Mouse (Mus musculus) heart, embryonic 15.5 days (tissue): ENCODE results near the gene Aplf. TPM values are rescaled to one million over a fixed set of nuclear protein-coding genes. Genes with fewer than 3 reads are reported as not detected.

ENCODE experiments used
- ATAC-seq: fragments of 200-750 bp; cut with Nextera tagmentation; replicated peaks from 2 replicates; pipeline ENCODE4 v1.8.0; 2017; ENCODE audit warnings: low read depth, moderate TSS enrichment; ENCODE audit not compliant: insufficient number of reproducible peaks, insufficient read depth, low FRiP score
- H3K27ac ChIP-seq: fragments of 300-500 bp; sonication (generic); 2 replicates; pipeline ENCODE4 v1.5.1; 2015; ENCODE audit warnings: mild to moderate bottlenecking, inconsistent platforms
- H3K27me3 ChIP-seq: fragments of 300-500 bp; sonication (generic); 2 replicates; pipeline ENCODE4 v1.6.1; 2015; ENCODE audit warnings: inconsistent platforms
- H3K36me3 ChIP-seq: fragments of 300-500 bp; sonication (generic); 2 replicates; pipeline ENCODE4 v1.6.1; 2015; ENCODE audit warnings: mild to moderate bottlenecking, inconsistent platforms
- H3K4me1 ChIP-seq: fragments of 300-500 bp; sonication (generic); replicated peaks from 2 replicates; pipeline ENCODE4 v1.6.1; 2015; ENCODE audit warnings: inconsistent platforms
- H3K4me2 ChIP-seq: fragments of 300-500 bp; sonication (generic); 2 replicates; pipeline ENCODE4 v1.6.1; 2015; ENCODE audit warnings: inconsistent platforms, mild to moderate bottlenecking, moderate library complexity
- H3K4me3 ChIP-seq: fragments of 300-500 bp; sonication (generic); 2 replicates; pipeline ENCODE4 v1.5.1; 2015; ENCODE audit warnings: mild to moderate bottlenecking, inconsistent platforms
- H3K9ac ChIP-seq: fragments of 300-500 bp; sonication (generic); 2 replicates; pipeline ENCODE4 v1.6.1; 2015; ENCODE audit warnings: mild to moderate bottlenecking, inconsistent platforms
- H3K9me3 ChIP-seq: fragments of 300-500 bp; sonication (generic); replicated peaks from 2 replicates; pipeline ENCODE4 v1.6.1; 2016; ENCODE audit warnings: inconsistent platforms
- WGBS: fragments of 180-500 bp; shearing (Covaris S2); methylation state at CpG from one replicate; pipeline ENCODE4 v1.1.7; 2015; ENCODE audit warnings: mixed read lengths; 5-methylcytosine and 5-hydroxymethylcytosine counted together
- polyA plus RNA-seq: library from polyadenylated mRNA; unstranded; fragments of >200 nt; fragmentation: Nextera tagmentation; extraction: Ambion mirVana; gene quantifications from 2 replicates; pipeline ENCODE4 v1.2.1, GENCODE M21; 2015

Aplf gene
- polyA plus RNA-seq, 1 experiment from 2014 or later, result 7.0 TPM

DNA sequence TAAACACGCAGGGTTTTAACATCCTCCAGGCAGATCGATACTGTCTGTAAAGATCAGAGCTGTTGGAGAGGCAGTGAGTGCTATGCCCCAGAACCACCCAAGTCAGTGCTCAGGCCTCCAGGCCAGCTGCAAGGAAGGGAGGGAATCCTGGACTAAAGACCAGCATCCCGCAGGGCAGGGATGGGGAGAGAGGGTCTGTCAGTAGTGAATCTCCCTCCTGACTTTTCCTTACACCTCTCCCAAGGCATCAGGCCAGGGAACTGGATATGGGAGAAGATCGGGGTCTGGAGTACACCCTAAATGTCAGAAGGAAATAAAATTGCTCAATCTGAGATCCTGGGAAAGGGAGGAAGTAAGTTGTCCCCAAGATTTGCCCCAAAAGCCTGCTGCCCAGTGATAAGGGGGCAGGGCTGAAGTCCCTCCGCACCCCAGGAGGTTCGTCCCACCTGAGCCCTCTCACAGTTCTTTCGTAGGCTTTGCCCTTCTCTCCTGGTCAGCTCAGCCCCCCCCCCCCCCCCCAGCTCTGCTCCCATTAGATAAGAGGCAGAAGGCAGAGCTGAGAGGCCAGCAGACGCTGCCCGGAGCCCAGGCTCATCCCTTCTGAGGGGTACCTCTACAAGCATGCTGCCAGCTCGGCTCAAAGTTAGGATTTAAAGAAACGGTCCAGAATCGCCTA, 82.1 kb downstream of the Aplf start:
- H3K4me3 ChIP-seq, result peak overlapping the region; percentile 56
- no peaks in the 10 kb centered on the region for H3K36me3 ChIP-seq
- H3K4me2 ChIP-seq, result peak overlapping the region; percentile 93
- no peak overlapping the region for H3K27ac ChIP-seq
- no peaks in the 10 kb centered on the region for H3K9me3 ChIP-seq
- ATAC-seq, result peak; percentile 29; the same call in 1 of the 2 replicates
- 22% methylated on average over 12 of the region's 12 CpGs for WGBS
- peaks cover 32% of the 10 kb centered on the region for H3K27me3 ChIP-seq
- peaks cover 15% of the 10 kb centered on the region for H3K4me1 ChIP-seq
- H3K9ac ChIP-seq, result peak overlapping the region; percentile 58; the same call in 1 of the 2 replicates

- Histone ChIP-seq H3K9me3 (no peaks in the 10 kb centered on the region), H3K4me1 (peaks cover 23% of the 10 kb centered on the region), H3K36me3 (no peaks in the 10 kb centered on the region), H3K27ac (no peak overlapping the region), H3K27me3 (peaks cover 33% of the 10 kb centered on the region), H3K4me2 (no peak overlapping the region), H3K9ac (no peak overlapping the region), H3K4me3 (no peak overlapping the region)
- ATAC-seq, result no peak
- WGBS, result 79% methylated on average over 7 of the region's 7 CpGs
These were observed 88.0 kb downstream of the Aplf start for GRCm38 (mm10) chr6:87583991-87584390.

DNA sequence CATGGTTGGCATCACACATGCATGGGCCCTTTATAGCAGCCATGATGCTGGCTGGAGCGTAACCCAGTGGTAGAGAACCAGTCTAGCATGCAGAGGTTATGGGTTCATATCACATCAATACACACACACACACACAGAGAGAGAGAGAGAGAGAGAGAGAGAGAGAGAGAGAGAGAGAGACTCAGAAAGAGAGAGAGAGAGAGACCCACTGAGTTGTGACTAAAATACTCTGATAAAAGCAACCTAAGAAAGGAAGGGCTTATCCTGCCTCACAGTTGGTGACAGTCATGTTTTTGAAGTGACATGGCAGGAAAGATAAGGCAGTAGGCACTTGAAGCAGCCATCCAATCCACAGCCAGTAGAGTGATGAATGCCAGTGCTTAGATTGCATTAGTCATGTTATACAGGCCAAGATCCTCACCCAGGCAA, 88.8 kb downstream of the Aplf start:
- H3K36me3 ChIP-seq, result no peaks in the 10 kb centered on the region
- no peak overlapping the region for H3K4me3 ChIP-seq
- 75% methylated on average over 1 of the region's 1 CpGs for WGBS
- no peak overlapping the region for H3K9ac ChIP-seq
- peaks cover 23% of the 10 kb centered on the region for H3K4me1 ChIP-seq
- H3K4me2 ChIP-seq, result no peak overlapping the region
- H3K27ac ChIP-seq, result peak overlapping the region; percentile 54
- no peaks in the 10 kb centered on the region for H3K9me3 ChIP-seq
- H3K27me3 ChIP-seq, result peaks cover 26% of the 10 kb centered on the region
- peak; percentile 66 for ATAC-seq

DNA sequence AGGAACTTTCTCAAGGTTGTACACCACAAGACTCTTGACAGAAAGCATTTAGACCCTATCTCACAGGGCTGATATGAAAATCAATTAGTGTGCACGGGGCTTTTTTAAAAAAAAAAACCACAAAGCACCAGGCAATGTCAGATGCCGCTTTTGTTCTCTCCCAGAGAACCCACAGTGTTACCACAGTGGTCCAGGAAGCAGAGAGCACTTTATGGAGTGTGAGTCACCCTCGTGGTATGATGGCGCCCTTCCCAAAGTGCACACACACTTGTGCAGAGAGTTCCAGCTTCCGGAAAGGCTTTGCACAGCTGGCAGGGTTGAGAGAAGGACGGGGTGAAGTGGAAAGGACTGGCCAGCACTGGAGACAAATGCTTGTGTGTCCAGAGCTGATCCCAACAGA, 89.5 kb downstream of the Aplf start:
- 17% methylated on average over 6 of the region's 6 CpGs for WGBS
- Histone ChIP-seq H3K9ac (no peak overlapping the region), H3K36me3 (no peaks in the 10 kb centered on the region), H3K27ac (peak overlapping the region; percentile 54), H3K9me3 (no peaks in the 10 kb centered on the region), H3K27me3 (peaks cover 23% of the 10 kb centered on the region), H3K4me2 (no peak overlapping the region), H3K4me1 (peaks cover 23% of the 10 kb centered on the region), H3K4me3 (no peak overlapping the region)
- ATAC-seq, result peak; percentile 73

GRCm38 (mm10) chr6:87581581-87581980, 90.4 kb downstream of the Aplf start:
- H3K4me1 ChIP-seq, result peaks cover 25% of the 10 kb centered on the region
- H3K27me3 ChIP-seq, result peaks cover 14% of the 10 kb centered on the region
- no peak overlapping the region for H3K9ac ChIP-seq
- 83% methylated on average over 18 of the region's 18 CpGs for WGBS
- no peak overlapping the region for H3K4me2 ChIP-seq
- H3K9me3 ChIP-seq, result no peaks in the 10 kb centered on the region
- H3K27ac ChIP-seq, result no peak overlapping the region
- H3K36me3 ChIP-seq, result no peaks in the 10 kb centered on the region
- no peak overlapping the region for H3K4me3 ChIP-seq
- ATAC-seq, result no peak

DNA sequence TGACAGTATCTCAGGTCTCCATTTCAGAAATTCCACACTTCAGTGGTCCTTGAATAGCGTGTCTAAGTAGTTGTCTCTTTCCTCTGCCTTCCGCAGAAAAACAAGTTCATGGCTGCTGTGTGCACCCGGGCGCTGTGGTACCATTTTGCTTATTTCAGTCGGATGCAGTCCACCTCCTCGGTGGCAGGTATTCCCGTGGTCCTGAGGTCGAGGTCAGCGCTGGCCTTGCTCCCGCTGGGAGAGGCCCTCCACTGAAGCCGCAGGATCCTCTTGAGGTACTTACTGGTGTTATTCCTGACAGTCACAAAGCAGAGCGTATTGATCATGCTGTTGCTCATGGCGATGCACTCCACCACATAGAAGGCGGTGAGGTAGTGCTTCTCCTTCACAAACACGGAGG, 90.9 kb downstream of the Aplf start:
- H3K9ac ChIP-seq, result no peak overlapping the region
- no peak overlapping the region for H3K4me2 ChIP-seq
- no peak for ATAC-seq
- no peak overlapping the region for H3K27ac ChIP-seq
- H3K4me1 ChIP-seq, result peaks cover 26% of the 10 kb centered on the region
- WGBS, result 79% methylated on average over 15 of the region's 15 CpGs
- no peaks in the 10 kb centered on the region for H3K9me3 ChIP-seq
- peaks cover 12% of the 10 kb centered on the region for H3K27me3 ChIP-seq
- no peak overlapping the region for H3K4me3 ChIP-seq
- no peaks in the 10 kb centered on the region for H3K36me3 ChIP-seq

Other genes with a start within 250 kb of the Aplf start
- gene Bmp10, start 243.2 kb downstream of the Aplf start, polyA plus RNA-seq, result 3.1 and 4.4 TPM in 2 replicates
- gene Arhgap25, start 138.9 kb downstream of the Aplf start, polyA plus RNA-seq, result 3.5 and 4.7 TPM in 2 replicates
- 1.3 and 1.9 TPM in 2 replicates for gene Prokr1, start 81.5 kb downstream of the Aplf start, polyA plus RNA-seq
- 0.77 and 0.99 TPM in 2 replicates for gene Efcc1, start 58.7 kb upstream of the Aplf start, polyA plus RNA-seq
- 3.9 and 4.2 TPM in 2 replicates for gene Gp9, start 105.9 kb upstream of the Aplf start, polyA plus RNA-seq
- gene Rab43, start 140.0 kb upstream of the Aplf start, polyA plus RNA-seq, result 8.2 and 10.2 TPM in 2 replicates
- gene Gm45140, start 163.6 kb upstream of the Aplf start, polyA plus RNA-seq, result 2.2 TPM in 2 replicates
- gene Isy1, start 166.6 kb upstream of the Aplf start, polyA plus RNA-seq, result 22.9 and 23.5 TPM in 2 replicates
- 661 and 702 TPM in 2 replicates for gene Cnbp, start 178.9 kb upstream of the Aplf start, polyA plus RNA-seq
- 94.7 and 129 TPM in 2 replicates for gene Copg1, start 215.6 kb upstream of the Aplf start, polyA plus RNA-seq
- 20.4 and 30.4 TPM in 2 replicates for gene Hmces, start 241.7 kb upstream of the Aplf start, polyA plus RNA-seq